Mouse (Mus musculus): ENCODE data around the gene Fto. TPM values are rescaled to one million over a fixed set of nuclear protein-coding genes. Genes with fewer than 3 reads are reported as not detected.

Gene Fto
- total and polyA plus RNA-seq, 2 experiments from 2014 or later = 41.1 to 50.6 TPM

GRCm38 (mm10) chr8:91283815-91284214, 29.5 kb upstream of the Fto start:
- DNase-seq (ENCODE audit: low spot score) (no peak), ATAC-seq (ENCODE audit: insufficient read depth, low read depth) (no peak)
- WGBS = 76% methylated on average over 1 of the region's 1 CpGs
- Histone ChIP-seq H3K36me3 (replicated peaks; ENCODE audit: control insufficient read depth, insufficient read depth, low read length) (no peaks in the 10 kb centered on the region), H3K9me3 (replicated peaks; ENCODE audit: control insufficient read depth, low read length) (no peaks in the 10 kb centered on the region), H3K27ac (ENCODE audit: low read depth) (no peak overlapping the region), H3K27me3 (ENCODE audit: control insufficient read depth, insufficient read depth, low read length) (no peaks in the 10 kb centered on the region), H3K4me2 (ENCODE audit: low read depth, low read length) (no peak overlapping the region), H3K4me1 (ENCODE audit: control insufficient read depth, insufficient read depth) (0 out of 2 replicates have a peak, but pooled peaks cover 8% of the 10 kb centered on the region), H3K9ac (replicated peaks; ENCODE audit: low read depth, low read length) (no peak overlapping the region), H3K4me3 (ENCODE audit: low read depth, low read length) (no peak overlapping the region)
- TF ChIP-seq CTCF (IDR thresholded peaks at IDR 0.05; ENCODE audit: low read depth) (no peak), EP300 (IDR thresholded peaks at IDR 0.05; ENCODE audit: low read depth) (no peak)

GRCm38 (mm10) chr8:91286237-91286636, 27.1 kb upstream of the Fto start:
- no peaks in the 10 kb centered on the region for H3K9me3 ChIP-seq (replicated peaks; ENCODE audit: control insufficient read depth, low read length)
- H3K9ac ChIP-seq (replicated peaks; ENCODE audit: low read depth, low read length) = no peak overlapping the region
- no peak overlapping the region for H3K27ac ChIP-seq (ENCODE audit: low read depth)
- TF ChIP-seq EP300 (IDR thresholded peaks at IDR 0.05; ENCODE audit: low read depth) (no peak), CTCF (IDR thresholded peaks at IDR 0.05; ENCODE audit: low read depth) (no peak)
- ATAC-seq (ENCODE audit: insufficient read depth, low read depth) (no peak), DNase-seq (ENCODE audit: low spot score) (no peak)
- no peak overlapping the region for H3K4me3 ChIP-seq (ENCODE audit: low read depth, low read length)
- 82% methylated on average over 8 of the region's 8 CpGs for WGBS
- no peaks in the 10 kb centered on the region for H3K36me3 ChIP-seq (replicated peaks; ENCODE audit: control insufficient read depth, insufficient read depth, low read length)
- 0 out of 2 replicates have a peak, but pooled peaks cover 8% of the 10 kb centered on the region for H3K4me1 ChIP-seq (ENCODE audit: control insufficient read depth, insufficient read depth)
- no peak overlapping the region for H3K4me2 ChIP-seq (ENCODE audit: low read depth, low read length)
- H3K27me3 ChIP-seq (ENCODE audit: control insufficient read depth, insufficient read depth, low read length) = no peaks in the 10 kb centered on the region

GRCm38 (mm10) chr8:91290576-91290975, 22.7 kb upstream of the Fto start:
- WGBS = 78% methylated on average over 4 of the region's 4 CpGs
- ATAC-seq (ENCODE audit: insufficient read depth, low read depth) = no peak
- Histone ChIP-seq H3K27me3 (ENCODE audit: control insufficient read depth, insufficient read depth, low read length) (no peaks in the 10 kb centered on the region), H3K27ac (ENCODE audit: low read depth) (no peak overlapping the region), H3K9ac (replicated peaks; ENCODE audit: low read depth, low read length) (no peak overlapping the region), H3K36me3 (replicated peaks; ENCODE audit: control insufficient read depth, insufficient read depth, low read length) (no peaks in the 10 kb centered on the region), H3K9me3 (replicated peaks; ENCODE audit: control insufficient read depth, low read length) (no peaks in the 10 kb centered on the region), H3K4me1 (ENCODE audit: control insufficient read depth, insufficient read depth) (0 out of 2 replicates have a peak, but pooled peaks cover 8% of the 10 kb centered on the region), H3K4me2 (ENCODE audit: low read depth, low read length) (no peak overlapping the region), H3K4me3 (ENCODE audit: low read depth, low read length) (no peak overlapping the region)
- DNase-seq (ENCODE audit: low spot score) = no peak
- TF ChIP-seq EP300 (IDR thresholded peaks at IDR 0.05; ENCODE audit: low read depth) = no peak

GRCm38 (mm10) chr8:91295786-91296185, 17.5 kb upstream of the Fto start:
- WGBS = 87% methylated on average over 5 of the region's 5 CpGs
- no peak overlapping the region for H3K4me3 ChIP-seq (ENCODE audit: low read depth, low read length)
- no peak for ATAC-seq (ENCODE audit: insufficient read depth, low read depth)
- TF ChIP-seq EP300 (IDR thresholded peaks at IDR 0.05; ENCODE audit: low read depth) = no peak
- no peak for TF ChIP-seq CTCF (IDR thresholded peaks at IDR 0.05; ENCODE audit: low read depth)
- H3K4me2 ChIP-seq (ENCODE audit: low read depth, low read length) = no peak overlapping the region
- H3K36me3 ChIP-seq (replicated peaks; ENCODE audit: control insufficient read depth, insufficient read depth, low read length) = 0 out of 2 replicates have a peak, but pooled peaks cover 15% of the 10 kb centered on the region
- no peaks in the 10 kb centered on the region for H3K4me1 ChIP-seq (ENCODE audit: control insufficient read depth, insufficient read depth)
- no peak overlapping the region for H3K9ac ChIP-seq (replicated peaks; ENCODE audit: low read depth, low read length)
- H3K27ac ChIP-seq (ENCODE audit: low read depth) = no peak overlapping the region
- no peak for DNase-seq (ENCODE audit: low spot score)
- H3K9me3 ChIP-seq (replicated peaks; ENCODE audit: control insufficient read depth, low read length) = no peaks in the 10 kb centered on the region
- no peaks in the 10 kb centered on the region for H3K27me3 ChIP-seq (ENCODE audit: control insufficient read depth, insufficient read depth, low read length)

GRCm38 (mm10) chr8:91298672-91299071, 14.7 kb upstream of the Fto start:
- Histone ChIP-seq H3K4me2 (ENCODE audit: low read depth, low read length) (no peak overlapping the region), H3K9ac (replicated peaks; ENCODE audit: low read depth, low read length) (no peak overlapping the region), H3K27me3 (ENCODE audit: control insufficient read depth, insufficient read depth, low read length) (no peaks in the 10 kb centered on the region), H3K4me3 (ENCODE audit: low read depth, low read length) (no peak overlapping the region), H3K36me3 (replicated peaks; ENCODE audit: control insufficient read depth, insufficient read depth, low read length) (0 out of 2 replicates have a peak, but pooled peaks cover 22% of the 10 kb centered on the region), H3K9me3 (replicated peaks; ENCODE audit: control insufficient read depth, low read length) (no peaks in the 10 kb centered on the region), H3K27ac (ENCODE audit: low read depth) (no peak overlapping the region), H3K4me1 (ENCODE audit: control insufficient read depth, insufficient read depth) (no peaks in the 10 kb centered on the region)
- 91% methylated on average over 2 of the region's 2 CpGs for WGBS
- no peak for TF ChIP-seq CTCF (IDR thresholded peaks at IDR 0.05; ENCODE audit: low read depth)
- TF ChIP-seq EP300 (IDR thresholded peaks at IDR 0.05; ENCODE audit: low read depth) = no peak
- DNase-seq (ENCODE audit: low spot score) (no peak), ATAC-seq (ENCODE audit: insufficient read depth, low read depth) (no peak)
